Mouse (Mus musculus): ENCODE measurements around the gene Wbp11. TPM values are rescaled to one million over a fixed set of nuclear protein-coding genes. Genes with fewer than 3 reads are reported as not detected.

The Wbp11 gene
- polyA plus RNA-seq, 1 experiment from 2014 or later, result 114 TPM

- no peaks in the 10 kb centered on the region for H3K9me3 ChIP-seq
- 66% methylated on average over 6 of the region's 6 CpGs for WGBS
- no peaks in the 10 kb centered on the region for H3K36me3 ChIP-seq
- no peak overlapping the region for H3K4me3 ChIP-seq
- H3K27ac ChIP-seq, result no peak overlapping the region
- no peak overlapping the region for H3K9ac ChIP-seq
- 0 out of 2 replicates have a peak, but pooled peaks have one; percentile 29 for ATAC-seq (ENCODE audit: low FRiP score, low read depth)
- H3K4me1 ChIP-seq, result peaks cover 14% of the 10 kb centered on the region
- H3K4me2 ChIP-seq (replicated peaks), result no peak overlapping the region
- H3K27me3 ChIP-seq, result no peaks in the 10 kb centered on the region
Measured at GRCm38 (mm10) chr6:136795850-136796249, 32.2 kb downstream of the Wbp11 start.

- Histone ChIP-seq H3K27ac (no peak overlapping the region), H3K27me3 (no peaks in the 10 kb centered on the region), H3K4me1 (peaks cover 14% of the 10 kb centered on the region), H3K36me3 (no peaks in the 10 kb centered on the region), H3K4me3 (no peak overlapping the region), H3K4me2 (replicated peaks) (no peak overlapping the region), H3K9me3 (no peaks in the 10 kb centered on the region), H3K9ac (no peak overlapping the region)
- WGBS, result 68% methylated on average over 1 of the region's 1 CpGs
- no peak for ATAC-seq (ENCODE audit: low FRiP score, low read depth)
Measured at GRCm38 (mm10) chr6:136795110-136795509, 32.9 kb downstream of the Wbp11 start.

GRCm38 (mm10) chr6:136793831-136794525 lies 34.1 kb downstream of the Wbp11 start:
- peak overlapping the region; percentile 42 for H3K4me3 ChIP-seq
- H3K36me3 ChIP-seq, result no peaks in the 10 kb centered on the region
- H3K9ac ChIP-seq, result peak overlapping the region; percentile 59
- no peak overlapping the region for H3K27ac ChIP-seq
- no peaks in the 10 kb centered on the region for H3K9me3 ChIP-seq
- no peaks in the 10 kb centered on the region for H3K27me3 ChIP-seq
- peaks cover 14% of the 10 kb centered on the region for H3K4me1 ChIP-seq
- ATAC-seq (ENCODE audit: low FRiP score, low read depth), result 0 out of 2 replicates have a peak, but pooled peaks have one; percentile 33
- WGBS, result under 1% methylated on average over 24 of the region's 24 CpGs
- peak overlapping the region; percentile 76 for H3K4me2 ChIP-seq (replicated peaks)

GRCm38 (mm10) chr6:136792884-136793758 lies 34.9 kb downstream of the Wbp11 start:
- H3K27ac ChIP-seq, result no peak overlapping the region
- 9% methylated on average over 16 of the region's 16 CpGs for WGBS
- ATAC-seq (ENCODE audit: low FRiP score, low read depth), result peak; percentile 46; the same call in 1 of the 2 replicates

GRCm38 (mm10) chr6:136789391-136789971 lies 38.6 kb downstream of the Wbp11 start:
- Histone ChIP-seq H3K4me1 (peaks cover 14% of the 10 kb centered on the region), H3K27ac (no peak overlapping the region), H3K4me3 (no peak overlapping the region), H3K4me2 (replicated peaks) (no peak overlapping the region), H3K36me3 (no peaks in the 10 kb centered on the region), H3K9me3 (no peaks in the 10 kb centered on the region), H3K27me3 (no peaks in the 10 kb centered on the region), H3K9ac (no peak overlapping the region)
- no peak for ATAC-seq (ENCODE audit: low FRiP score, low read depth)
- WGBS, result 69% methylated on average over 5 of the region's 5 CpGs

More at GRCm38 (mm10) chr6:136792884-136793758, 34.9 kb downstream of the Wbp11 start:
- Histone ChIP-seq H3K4me3 (peak overlapping the region; percentile 42), H3K4me2 (replicated peaks) (peak overlapping the region; percentile 76), H3K9me3 (no peaks in the 10 kb centered on the region), H3K9ac (no peak overlapping the region), H3K36me3 (no peaks in the 10 kb centered on the region), H3K4me1 (peaks cover 14% of the 10 kb centered on the region), H3K27me3 (no peaks in the 10 kb centered on the region)

GRCm38 (mm10) chr6:136782761-136783160 lies 45.3 kb downstream of the Wbp11 start:
- no peak for ATAC-seq (ENCODE audit: low FRiP score, low read depth)
- H3K4me3 ChIP-seq, result no peak overlapping the region
- H3K4me2 ChIP-seq (replicated peaks), result no peak overlapping the region
- no peaks in the 10 kb centered on the region for H3K27me3 ChIP-seq
- H3K4me1 ChIP-seq, result peaks cover 6% of the 10 kb centered on the region; the same call in 1 of the 2 replicates
- H3K27ac ChIP-seq, result no peak overlapping the region
- no peak overlapping the region for H3K9ac ChIP-seq
- no peaks in the 10 kb centered on the region for H3K36me3 ChIP-seq
- WGBS, result 72% methylated on average over 9 of the region's 9 CpGs
- H3K9me3 ChIP-seq, result no peaks in the 10 kb centered on the region

- Histone ChIP-seq H3K36me3 (no peaks in the 10 kb centered on the region), H3K27ac (no peak overlapping the region), H3K4me3 (no peak overlapping the region), H3K4me2 (replicated peaks) (no peak overlapping the region), H3K4me1 (peaks cover 6% of the 10 kb centered on the region; the same call in 1 of the 2 replicates), H3K27me3 (no peaks in the 10 kb centered on the region), H3K9ac (no peak overlapping the region), H3K9me3 (no peaks in the 10 kb centered on the region)
- WGBS, result 88% methylated on average over 12 of the region's 12 CpGs
- no peak for ATAC-seq (ENCODE audit: low FRiP score, low read depth)
Measured at GRCm38 (mm10) chr6:136782146-136782545, 45.9 kb downstream of the Wbp11 start.

- ATAC-seq (ENCODE audit: low FRiP score, low read depth), result no peak
- no peak within 1 kb of the TSS for H3K4me3 ChIP-seq
- H3K9ac ChIP-seq, result no peak within 1 kb of the TSS
- H3K4me1 ChIP-seq, result peaks cover 6% of the 10 kb centered on the region; the same call in 1 of the 2 replicates
- no peaks in the 10 kb centered on the region for H3K36me3 ChIP-seq
- no peaks in the 10 kb centered on the region for H3K27me3 ChIP-seq
- no peaks in the 10 kb centered on the region for H3K9me3 ChIP-seq
- 68% methylated on average over 20 of the region's 20 CpGs for WGBS
- no peak within 1 kb of the TSS for H3K27ac ChIP-seq
- 0 out of 2 replicates have a peak within 1 kb of the TSS, but pooled peaks have one; percentile 9 for H3K4me2 ChIP-seq (replicated peaks)
Measured at GRCm38 (mm10) chr6:136781377-136781986, 46.6 kb downstream of the Wbp11 start, which contains the start of gene Gucy2c. Gucy2c (minus strand) TSS chr6:136781765.

- Histone ChIP-seq H3K4me1 (peaks cover 4% of the 10 kb centered on the region; the same call in 1 of the 2 replicates), H3K36me3 (no peaks in the 10 kb centered on the region), H3K4me2 (replicated peaks) (no peak overlapping the region), H3K9ac (no peak overlapping the region), H3K9me3 (no peaks in the 10 kb centered on the region), H3K4me3 (no peak overlapping the region), H3K27me3 (no peaks in the 10 kb centered on the region), H3K27ac (no peak overlapping the region)
- ATAC-seq (ENCODE audit: low FRiP score, low read depth), result no peak
- 89% methylated on average over 1 of the region's 1 CpGs for WGBS
Measured at GRCm38 (mm10) chr6:136776392-136776791, 51.6 kb downstream of the Wbp11 start.

- Histone ChIP-seq H3K36me3 (no peaks in the 10 kb centered on the region), H3K4me3 (no peak overlapping the region), H3K27ac (no peak overlapping the region), H3K9me3 (no peaks in the 10 kb centered on the region), H3K27me3 (no peaks in the 10 kb centered on the region), H3K4me1 (no peaks in the 10 kb centered on the region), H3K4me2 (replicated peaks) (no peak overlapping the region), H3K9ac (no peak overlapping the region)
- WGBS, result 85% methylated on average over 7 of the region's 7 CpGs
- no peak for ATAC-seq (ENCODE audit: low FRiP score, low read depth)
Measured at GRCm38 (mm10) chr6:136769859-136770258, 58.2 kb downstream of the Wbp11 start.

- WGBS, result 82% methylated on average over 8 of the region's 8 CpGs
- Histone ChIP-seq H3K4me3 (no peak overlapping the region), H3K27ac (no peak overlapping the region), H3K27me3 (no peaks in the 10 kb centered on the region), H3K9me3 (no peaks in the 10 kb centered on the region), H3K4me2 (replicated peaks) (no peak overlapping the region), H3K9ac (no peak overlapping the region), H3K36me3 (no peaks in the 10 kb centered on the region), H3K4me1 (no peaks in the 10 kb centered on the region)
- no peak for ATAC-seq (ENCODE audit: low FRiP score, low read depth)
Measured at GRCm38 (mm10) chr6:136769143-136769542, 58.9 kb downstream of the Wbp11 start.
